Mouse (Mus musculus): Measurements from ENCODE around the gene Ak2. TPM values are rescaled to one million over a fixed set of nuclear protein-coding genes. Genes with fewer than 3 reads are reported as not detected.

The Ak2 gene
- total RNA-seq, 2 experiments from 2014 or later, result 24.3 to 27.2 TPM

GRCm38 (mm10) chr4:129009521-129009920 is 17.8 kb downstream of the Ak2 start:
- no peak for DNase-seq (ENCODE audit: low spot score in 2 of 2)

GRCm38 (mm10) chr4:129011604-129012121 is 19.9 kb downstream of the Ak2 start:
- DNase-seq (ENCODE audit: low spot score in 2 of 2), result no peak

GRCm38 (mm10) chr4:129013151-129013864 is 21.6 kb downstream of the Ak2 start:
- peak; percentile 23 to 29 for DNase-seq (ENCODE audit: low spot score in 2 of 2)

GRCm38 (mm10) chr4:129016329-129016728 is 24.6 kb downstream of the Ak2 start:
- DNase-seq (ENCODE audit: low spot score in 2 of 2), result no peak

GRCm38 (mm10) chr4:129017150-129017549 is 25.4 kb downstream of the Ak2 start:
- no peak for DNase-seq (ENCODE audit: low spot score in 2 of 2)

- no peak for DNase-seq (ENCODE audit: low spot score in 2 of 2)
Measured at GRCm38 (mm10) chr4:129018788-129019435, 27.2 kb downstream of the Ak2 start.

- peak; percentile 35 to 58 for DNase-seq (ENCODE audit: low spot score in 2 of 2)
Measured at GRCm38 (mm10) chr4:129019788-129020187, 28.0 kb downstream of the Ak2 start.

- peak; percentile 54 to 59 for DNase-seq (ENCODE audit: low spot score in 2 of 2)
Measured at GRCm38 (mm10) chr4:129020454-129020853, 28.7 kb downstream of the Ak2 start.

- DNase-seq (ENCODE audit: low spot score in 2 of 2), result no peak
Measured at GRCm38 (mm10) chr4:129021426-129021825, 29.7 kb downstream of the Ak2 start.

GRCm38 (mm10) chr4:129021886-129022285 is 30.1 kb downstream of the Ak2 start:
- DNase-seq (ENCODE audit: low spot score in 2 of 2), result no peak

GRCm38 (mm10) chr4:129023884-129024283 is 32.1 kb downstream of the Ak2 start:
- no peak for DNase-seq (ENCODE audit: low spot score in 2 of 2)

- no peak for DNase-seq (ENCODE audit: low spot score in 2 of 2)
Measured at GRCm38 (mm10) chr4:129024775-129025174, 33.0 kb downstream of the Ak2 start.

- DNase-seq (ENCODE audit: low spot score in 2 of 2), result no peak
Measured at GRCm38 (mm10) chr4:129025707-129026106, 33.9 kb downstream of the Ak2 start.

GRCm38 (mm10) chr4:129030746-129031145 is 39.0 kb downstream of the Ak2 start:
- no peak for DNase-seq (ENCODE audit: low spot score in 2 of 2)

GRCm38 (mm10) chr4:129031408-129031965 is 39.7 kb downstream of the Ak2 start:
- no peak for DNase-seq (ENCODE audit: low spot score in 2 of 2)

- no peak for DNase-seq (ENCODE audit: low spot score in 2 of 2)
Measured at GRCm38 (mm10) chr4:129032133-129032962, 40.6 kb downstream of the Ak2 start.

- peak; percentile 53 for DNase-seq (ENCODE audit: low spot score in 2 of 2)
Measured at GRCm38 (mm10) chr4:129032963-129033951, 41.5 kb downstream of the Ak2 start.

- DNase-seq (ENCODE audit: low spot score in 2 of 2), result no peak
Measured at GRCm38 (mm10) chr4:129034224-129034623, 42.5 kb downstream of the Ak2 start.

- DNase-seq (ENCODE audit: low spot score in 2 of 2), result no peak
Measured at GRCm38 (mm10) chr4:129034706-129035660, 43.2 kb downstream of the Ak2 start.

Measured in left cerebral cortex, adult 18-20 months (tissue).